Mouse (Mus musculus): ENCODE data around the gene Hdac11. TPM values are rescaled to one million over a fixed set of nuclear protein-coding genes. Genes with fewer than 3 reads are reported as not detected.
A peak's percentile ranks its signal among the peaks of the same experiment; 100 is the strongest.
"Not testable (repeated sequence)": the region's sequence is repeated elsewhere in the genome, so short reads cannot be mapped to it uniquely, and the experiment has no call there.

The Hdac11 gene
- total RNA-seq, 4 experiments from 2014 or later, result 20.1 to 24.7 (median 23.3) TPM

- no peak for DNase-seq (ENCODE audit: low spot score)
These were observed 46.1 kb downstream of the Hdac11 start for GRCm38 (mm10) chr6:91202571-91202970.

GRCm38 (mm10) chr6:91205346-91205745 is 48.9 kb downstream of the Hdac11 start:
- DNase-seq (ENCODE audit: low spot score), result no peak

DNA sequence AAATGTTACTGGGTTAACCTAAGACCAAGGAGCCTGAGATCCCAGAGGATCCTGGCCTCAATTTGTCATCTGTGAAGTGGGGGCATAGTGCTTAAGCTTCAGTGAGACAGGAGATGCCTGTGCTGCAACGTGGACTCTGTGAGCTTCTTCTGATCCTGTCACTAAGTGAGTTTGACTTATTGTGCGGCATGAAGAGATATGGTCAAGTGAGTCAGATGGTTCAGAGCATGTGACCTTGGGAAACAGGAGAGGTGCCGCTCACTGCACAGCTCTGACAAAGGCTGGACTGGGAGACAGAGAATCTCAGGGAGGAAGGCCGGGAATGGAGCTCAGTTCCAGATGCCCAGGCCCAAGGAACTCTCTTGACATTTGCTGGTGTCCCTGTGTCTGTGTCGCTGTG is 49.3 kb downstream of the Hdac11 start:
- no peak for DNase-seq (ENCODE audit: low spot score)

GRCm38 (mm10) chr6:91207491-91207890 is 51.0 kb downstream of the Hdac11 start:
- no peak for DNase-seq (ENCODE audit: low spot score)

DNA sequence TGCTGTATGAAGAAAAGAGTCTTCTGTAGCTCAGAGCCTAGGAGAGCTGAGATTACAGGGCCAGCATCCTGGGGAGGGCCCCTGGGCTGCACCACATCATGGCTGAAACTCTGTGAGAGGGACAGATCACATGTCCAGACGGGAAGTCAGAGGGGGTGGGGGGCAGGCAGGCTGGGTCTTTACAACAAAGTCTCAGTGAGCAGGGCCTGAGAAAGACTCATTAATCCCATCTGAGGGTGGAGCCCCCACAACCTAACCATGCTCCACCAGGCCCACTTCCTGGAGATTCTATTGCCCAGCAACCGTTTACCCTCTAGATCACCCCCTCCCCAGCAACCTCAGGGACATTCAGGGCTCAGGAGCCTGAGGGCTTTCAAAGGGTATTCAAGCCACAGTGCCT is 53.3 kb downstream of the Hdac11 start:
- DNase-seq (ENCODE audit: low spot score), result no peak

GRCm38 (mm10) chr6:91210852-91211251 is 54.4 kb downstream of the Hdac11 start:
- no peak for DNase-seq (ENCODE audit: low spot score)

- not testable (repeated sequence) for DNase-seq (ENCODE audit: low spot score)
These were observed 55.7 kb downstream of the Hdac11 start, which contains the start of gene Fbln2 for GRCm38 (mm10) chr6:91212155-91212554. Gene Fbln2, plus strand, starts transcription at chr6:91212455.

- peak; percentile 74 for DNase-seq (ENCODE audit: low spot score)
These were observed 56.1 kb downstream of the Hdac11 start for GRCm38 (mm10) chr6:91212571-91212970.

GRCm38 (mm10) chr6:91213287-91214218 is 57.1 kb downstream of the Hdac11 start:
- DNase-seq (ENCODE audit: low spot score), result no peak

- no peak for DNase-seq (ENCODE audit: low spot score)
These were observed 59.0 kb downstream of the Hdac11 start for GRCm38 (mm10) chr6:91215454-91215853.

DNA sequence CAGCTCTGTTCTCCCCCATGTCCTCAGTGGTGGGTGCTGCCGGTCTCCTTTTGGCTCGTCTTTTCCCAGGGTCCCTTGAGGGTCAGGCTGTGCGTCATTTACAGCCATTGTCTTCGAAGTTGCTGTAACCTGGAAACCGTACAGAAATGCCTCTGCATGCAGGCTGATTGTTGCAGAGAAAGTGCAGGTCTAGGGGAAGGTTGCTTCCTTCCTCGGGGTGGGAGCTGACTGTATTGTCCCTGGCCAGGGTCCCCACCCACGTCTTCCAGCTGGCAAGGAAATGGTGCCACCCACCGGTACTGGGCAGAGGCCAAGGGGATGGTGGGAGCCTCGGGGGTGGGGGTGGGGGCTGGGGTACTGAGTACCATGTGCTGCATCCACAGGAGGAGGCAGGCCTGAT is 62.0 kb downstream of the Hdac11 start:
- no peak for DNase-seq (ENCODE audit: low spot score)

GRCm38 (mm10) chr6:91218871-91219270 is 62.4 kb downstream of the Hdac11 start:
- DNase-seq (ENCODE audit: low spot score), result no peak

DNA sequence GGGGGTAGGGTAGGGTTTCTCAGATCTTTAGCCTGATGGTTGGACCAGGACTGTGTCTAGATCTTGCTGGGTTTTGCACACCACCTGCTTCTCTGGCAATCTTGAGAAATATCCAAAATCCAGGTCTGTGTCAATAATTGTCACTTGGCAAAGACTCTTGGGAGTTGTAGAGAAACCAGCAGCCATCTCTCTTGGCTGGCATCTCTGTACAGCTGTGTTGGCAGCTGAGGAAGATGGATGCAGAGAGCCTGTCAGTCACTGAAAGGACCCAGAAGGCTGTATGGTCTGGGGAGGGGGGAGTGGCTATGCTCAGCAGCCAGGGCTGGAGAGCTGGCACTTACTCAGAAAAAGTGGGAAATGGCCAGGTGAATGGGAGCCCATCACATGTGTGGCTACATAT is 63.6 kb downstream of the Hdac11 start:
- DNase-seq (ENCODE audit: low spot score), result no peak

GRCm38 (mm10) chr6:91221094-91221493 is 64.6 kb downstream of the Hdac11 start:
- no peak for DNase-seq (ENCODE audit: low spot score)

DNA sequence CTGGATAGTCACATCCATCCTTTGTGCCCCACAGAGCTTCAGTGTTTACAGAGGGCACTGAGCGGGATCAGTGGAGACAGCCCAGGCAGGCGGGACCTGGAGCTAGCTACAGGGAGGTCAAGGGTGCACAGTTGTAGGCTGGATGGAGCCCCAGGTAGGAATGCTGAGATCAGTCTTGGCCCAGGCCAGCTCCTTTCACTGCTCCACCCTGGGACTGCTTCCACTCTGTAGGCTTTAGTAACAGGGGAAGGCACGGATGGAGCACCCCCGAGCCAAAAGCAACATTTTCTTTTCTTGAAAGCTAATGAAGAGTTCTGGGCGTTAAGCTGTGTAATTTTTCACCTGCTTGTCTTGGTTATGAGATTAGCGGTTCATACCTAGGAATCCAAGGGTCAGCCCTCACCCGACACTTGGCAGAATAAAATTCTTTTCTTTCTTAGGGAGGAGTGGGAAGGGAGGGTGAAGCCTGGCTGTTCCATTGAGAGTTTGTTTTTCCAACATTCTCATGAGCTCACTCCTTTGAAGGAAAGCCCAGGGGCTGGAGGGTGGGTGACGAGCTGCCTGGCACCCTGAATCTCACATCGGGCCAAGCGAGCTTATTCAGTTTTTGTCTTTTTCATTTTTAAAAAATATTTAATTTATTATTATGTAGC is 66.4 kb downstream of the Hdac11 start:
- DNase-seq (ENCODE audit: low spot score), result peak; percentile 68

Other genes with a start within 250 kb of the Hdac11 start
- 100 to 1,000 TPM; 164 to 183 (median 169) TPM for gene Iqsec1, start 168.0 kb upstream of the Hdac11 start, total RNA-seq (2022)
- gene Nup210, start 39.8 kb upstream of the Hdac11 start, total RNA-seq (2022), result 1 to 10 TPM; 2.9 to 5.5 (median 3.2) TPM
- 10 to 100 TPM; 42.1 to 59.3 (median 49.9) TPM for gene Fbln2, start 55.8 kb downstream of the Hdac11 start, total RNA-seq (2022)

Data from heart, adult 8-10 months (tissue).